Mouse (Mus musculus) c-Kit-positive CD71-negative TER-119-negative erythroid progenitor cells, embryonic 14.5 days (primary cell): ENCODE measurements around the gene Hsd17b1.

ENCODE experiments used
- DNase-seq: peaks from one replicate; pipeline ENCODE4 v3.0.0-alpha.2; 2013; ENCODE audit warnings: low read depth

Gene Hsd17b1

GRCm38 (mm10) chr11:101128996-101129577 lies 50.9 kb downstream of the Hsd17b1 start:
- no peak for DNase-seq
